Mouse (Mus musculus) CH12.LX (cell line): Measurements from ENCODE around the gene Bud23.

Source experiments
- HCFC1 ChIP-seq: IDR thresholded peaks from 2 replicates; pipeline ENCODE4 v1.6.1; 2012; ENCODE audit warnings: low read depth, mild to moderate bottlenecking, inconsistent platforms, low read length, improper control_type of control experiment
- POLR2A ChIP-seq: IDR thresholded peaks from 2 replicates; pipeline ENCODE4 v1.6.1; 2011; ENCODE audit warnings: low read depth, mild to moderate bottlenecking, improper control_type of control experiment, low read length

GRCm38 (mm10) chr5:135070448-135070847 is 5.7 kb upstream of the Bud23 start:
- no peak for TF ChIP-seq POLR2A
- TF ChIP-seq HCFC1: no peak
